Mouse (Mus musculus) limb, embryonic 15.5 days (tissue): Measurements from ENCODE around the gene Sfr1. TPM values are rescaled to one million over a fixed set of nuclear protein-coding genes. Genes with fewer than 3 reads are reported as not detected.

Experiments
- ATAC-seq: fragments of 200-750 bp; cut with Nextera tagmentation; 2 replicates; pipeline ENCODE4 v1.8.0; 2017; ENCODE audit warnings: low read depth, moderate TSS enrichment; ENCODE audit not compliant: insufficient number of reproducible peaks, low FRiP score, low TSS enrichment
- H3K27ac ChIP-seq: fragments of 300-500 bp; sonication (generic); 2 replicates; pipeline ENCODE4 v1.5.1; 2015; ENCODE audit warnings: moderate library complexity, mild to moderate bottlenecking, inconsistent platforms
- H3K27me3 ChIP-seq: fragments of 300-500 bp; sonication (generic); 2 replicates; pipeline ENCODE4 v1.6.1; 2015; ENCODE audit warnings: inconsistent platforms
- H3K36me3 ChIP-seq: fragments of 300-500 bp; sonication (generic); 2 replicates; pipeline ENCODE4 v1.6.1; 2015; ENCODE audit warnings: inconsistent platforms
- H3K4me1 ChIP-seq: fragments of 300-500 bp; sonication (generic); 2 replicates; pipeline ENCODE4 v1.6.1; 2015; ENCODE audit warnings: inconsistent platforms
- H3K4me2 ChIP-seq: fragments of 300-500 bp; sonication (generic); 2 replicates; pipeline ENCODE4 v1.6.1; 2015; ENCODE audit warnings: mild to moderate bottlenecking, inconsistent platforms
- H3K4me3 ChIP-seq: fragments of 300-500 bp; sonication (generic); 2 replicates; pipeline ENCODE4 v1.5.1; 2015; ENCODE audit warnings: mild to moderate bottlenecking, inconsistent platforms
- H3K9ac ChIP-seq: fragments of 300-500 bp; sonication (generic); 2 replicates; pipeline ENCODE4 v1.6.1; 2015; ENCODE audit warnings: inconsistent platforms
- H3K9me3 ChIP-seq: fragments of 300-500 bp; sonication (generic); 2 replicates; pipeline ENCODE4 v1.6.1; 2016; ENCODE audit warnings: inconsistent platforms
- WGBS: fragments of 180-500 bp; shearing (Covaris S2); methylation state at CpG from one replicate; pipeline ENCODE4 v1.1.7; 2015; 5-methylcytosine and 5-hydroxymethylcytosine counted together
- microRNA-seq: library from miRNA; unstranded; fragments of <30 nt; microRNA quantifications from one replicate; pipeline ENCODE4, GENCODE M21; 2016
- polyA plus RNA-seq: library from polyadenylated mRNA; unstranded; fragments of >200 nt; fragmentation: Nextera tagmentation; extraction: Ambion mirVana; gene quantifications from 2 replicates; pipeline ENCODE4 v1.2.1, GENCODE M21; 2015

Sfr1 gene
- polyA plus RNA-seq, 1 experiment from 2014 or later: 272 TPM

DNA sequence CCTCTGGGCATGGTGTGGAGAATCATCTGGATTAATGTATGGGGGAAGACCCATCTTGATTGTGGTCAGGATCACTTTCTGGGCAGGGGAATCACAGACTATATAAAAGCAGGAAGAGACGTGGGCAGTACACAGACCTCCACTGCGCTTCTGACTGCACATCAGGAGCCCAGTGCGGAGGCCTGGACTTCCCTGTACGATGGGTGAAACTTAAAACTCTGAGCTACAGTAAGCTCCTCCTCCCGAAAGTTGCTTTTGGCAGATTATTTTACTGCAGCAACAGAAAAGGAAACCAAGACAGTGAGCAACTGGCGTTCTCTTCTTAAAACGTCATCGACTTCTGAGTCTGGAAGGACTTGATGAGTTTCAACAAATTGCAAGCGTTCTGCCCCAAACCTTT lies 23.4 kb downstream of the Sfr1 start:
- H3K4me2 ChIP-seq: no peak overlapping the region
- no peak for ATAC-seq
- no peaks in the 10 kb centered on the region for H3K4me1 ChIP-seq
- no peaks in the 10 kb centered on the region for H3K27me3 ChIP-seq
- whole genome bisulfite sequencing: 67% methylated on average over 9 of the region's 9 CpGs
- no peak overlapping the region for H3K27ac ChIP-seq
- no peaks in the 10 kb centered on the region for H3K9me3 ChIP-seq
- H3K9ac ChIP-seq: no peak overlapping the region
- H3K36me3 ChIP-seq: no peaks in the 10 kb centered on the region
- no peak overlapping the region for H3K4me3 ChIP-seq

DNA sequence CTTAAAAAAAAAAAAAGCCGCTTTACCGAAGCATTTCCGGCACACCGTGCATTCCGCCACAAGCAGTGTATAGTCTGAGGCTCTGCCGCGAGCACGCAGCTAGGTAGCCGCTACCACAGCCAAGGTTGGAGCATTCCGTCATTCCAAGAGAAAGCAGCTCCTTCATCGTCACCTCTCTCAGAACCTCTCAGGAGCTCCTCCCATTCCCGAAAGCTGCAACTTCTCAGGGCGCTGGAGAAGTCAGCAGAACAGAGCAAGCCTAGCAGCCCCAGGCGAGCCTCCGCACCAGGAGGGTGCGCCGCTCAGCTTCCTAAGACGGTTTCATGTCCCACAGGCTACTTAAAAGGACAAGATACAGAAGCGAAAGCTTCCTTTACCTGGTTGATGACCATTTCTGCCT lies 24.1 kb downstream of the Sfr1 start:
- no peak for ATAC-seq
- Histone ChIP-seq H3K27me3 (no peaks in the 10 kb centered on the region), H3K9ac (no peak overlapping the region), H3K9me3 (no peaks in the 10 kb centered on the region), H3K4me3 (0 out of 2 replicates have a peak overlapping the region, but pooled peaks have one; percentile 0), H3K27ac (no peak overlapping the region), H3K36me3 (no peaks in the 10 kb centered on the region), H3K4me2 (0 out of 2 replicates have a peak overlapping the region, but pooled peaks have one; percentile 3), H3K4me1 (no peaks in the 10 kb centered on the region)
- 59% methylated on average over 19 of the region's 19 CpGs for WGBS

DNA sequence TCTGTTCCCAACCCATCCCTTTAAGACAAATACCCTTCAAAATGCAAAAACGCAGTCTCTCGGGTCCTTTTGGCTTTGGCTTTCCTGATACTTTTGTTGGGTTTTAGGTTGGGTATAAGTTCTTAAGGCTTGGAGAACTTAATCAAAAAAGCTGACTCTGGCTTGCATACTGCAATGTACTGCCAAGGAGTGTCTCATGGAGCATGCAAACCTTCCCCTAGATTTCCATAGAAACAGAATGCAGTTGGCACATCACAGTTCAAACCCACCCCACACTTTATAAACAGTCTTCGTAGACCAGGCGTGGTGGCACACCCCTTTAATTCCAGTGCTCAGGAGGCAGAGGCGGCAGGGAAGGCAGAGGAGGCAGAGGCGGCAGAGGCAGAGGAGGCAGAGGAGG lies 46.4 kb downstream of the Sfr1 start:
- Histone ChIP-seq H3K9ac (no peak overlapping the region), H3K4me3 (no peak overlapping the region), H3K4me2 (no peak overlapping the region), H3K27ac (no peak overlapping the region), H3K36me3 (no peaks in the 10 kb centered on the region), H3K27me3 (no peaks in the 10 kb centered on the region), H3K4me1 (no peaks in the 10 kb centered on the region), H3K9me3 (no peaks in the 10 kb centered on the region)
- no peak for ATAC-seq
- 67% methylated on average over 6 of the region's 6 CpGs for WGBS

DNA sequence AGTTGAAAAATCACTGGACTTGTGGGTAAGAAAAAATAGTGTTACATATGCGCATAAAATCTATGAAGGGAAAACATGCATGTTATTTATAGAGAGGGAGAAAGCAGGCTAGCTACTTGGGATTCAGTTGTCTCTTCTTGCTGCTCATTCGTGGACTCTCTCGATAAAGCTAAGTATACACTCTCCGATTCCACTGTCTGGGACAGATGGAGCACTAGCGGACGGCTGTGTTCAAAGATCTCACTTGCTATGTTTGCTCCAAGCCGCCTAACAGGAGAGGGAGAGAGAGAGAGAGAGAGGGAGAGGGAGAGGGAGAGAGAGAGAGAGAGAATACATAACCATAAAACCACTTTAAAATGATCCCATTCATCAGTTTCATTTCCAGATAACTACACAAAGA lies 48.7 kb downstream of the Sfr1 start:
- no peak for ATAC-seq
- no peaks in the 10 kb centered on the region for H3K36me3 ChIP-seq
- 91% methylated on average over 7 of the region's 7 CpGs for WGBS
- no peaks in the 10 kb centered on the region for H3K27me3 ChIP-seq
- no peak overlapping the region for H3K4me3 ChIP-seq
- H3K4me1 ChIP-seq: no peaks in the 10 kb centered on the region
- no peak overlapping the region for H3K9ac ChIP-seq
- H3K27ac ChIP-seq: no peak overlapping the region
- H3K9me3 ChIP-seq: no peaks in the 10 kb centered on the region
- no peak overlapping the region for H3K4me2 ChIP-seq

DNA sequence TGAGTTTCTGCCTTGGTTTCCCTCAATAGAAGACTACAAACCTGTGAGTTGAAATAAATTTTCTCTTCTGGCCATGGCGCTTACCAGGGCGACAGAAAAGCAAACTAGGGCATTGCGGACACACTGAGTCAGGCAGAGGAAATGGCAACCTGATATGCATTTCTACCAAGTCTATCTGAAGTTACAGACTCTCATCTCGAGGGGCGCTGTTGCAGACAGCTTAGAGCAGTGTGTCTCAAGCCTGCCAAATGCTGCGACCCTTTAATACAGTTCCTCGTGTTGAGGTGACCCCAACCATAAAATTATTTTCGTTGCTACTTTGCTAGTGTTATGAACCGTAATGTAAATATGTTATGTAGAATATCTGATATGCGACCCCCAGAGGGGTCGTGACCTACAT lies 49.5 kb downstream of the Sfr1 start:
- no peaks in the 10 kb centered on the region for H3K36me3 ChIP-seq
- H3K4me1 ChIP-seq: no peaks in the 10 kb centered on the region
- no peak overlapping the region for H3K4me3 ChIP-seq
- H3K27ac ChIP-seq: no peak overlapping the region
- no peak overlapping the region for H3K9ac ChIP-seq
- no peak overlapping the region for H3K4me2 ChIP-seq
- WGBS: 72% methylated on average over 11 of the region's 11 CpGs
- no peaks in the 10 kb centered on the region for H3K27me3 ChIP-seq
- no peak for ATAC-seq
- no peaks in the 10 kb centered on the region for H3K9me3 ChIP-seq

DNA sequence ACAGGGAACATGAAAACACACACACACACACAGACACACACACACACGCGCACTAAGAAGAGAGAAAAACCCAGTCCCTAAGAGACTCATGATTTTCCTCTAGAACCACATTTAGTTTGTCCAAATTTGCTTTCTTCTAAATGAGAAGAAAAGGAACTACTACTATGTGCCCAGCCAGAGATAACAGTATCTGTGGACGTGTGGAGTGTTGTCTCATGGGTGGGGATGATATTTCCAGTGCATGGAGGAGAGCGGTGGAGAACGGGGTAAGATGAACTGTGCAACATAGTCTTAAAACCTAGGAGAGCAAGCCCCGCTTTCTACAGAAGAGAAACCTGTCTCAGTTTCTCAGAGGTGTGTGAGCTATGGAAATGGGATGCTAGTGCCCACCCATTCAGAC lies 52.4 kb downstream of the Sfr1 start:
- Histone ChIP-seq H3K36me3 (no peaks in the 10 kb centered on the region), H3K4me2 (no peak overlapping the region), H3K9me3 (no peaks in the 10 kb centered on the region), H3K4me3 (no peak overlapping the region), H3K9ac (no peak overlapping the region), H3K27me3 (0 out of 2 replicates have a peak, but pooled peaks cover 3% of the 10 kb centered on the region), H3K27ac (no peak overlapping the region), H3K4me1 (no peaks in the 10 kb centered on the region)
- ATAC-seq: no peak
- 89% methylated on average over 6 of the region's 6 CpGs for WGBS

Small RNA genes within 50 kb of the gene (microRNA-seq; reads per million reads assigned to microRNA genes)
- not detected for gene Mir8090

Other genes starting within 250 kb of the Sfr1 start
- gene Stn1, start 194.2 kb upstream of the Sfr1 start, polyA plus RNA-seq: 52.2 and 52.7 TPM in 2 replicates
- gene Slk, start 152.0 kb upstream of the Sfr1 start, polyA plus RNA-seq: 12.9 TPM in 2 replicates
- 30.8 and 32.9 TPM in 2 replicates for gene Col17a1, start 39.6 kb upstream of the Sfr1 start, polyA plus RNA-seq
- gene Gsto1, start 123.3 kb downstream of the Sfr1 start, polyA plus RNA-seq: 227 and 249 TPM in 2 replicates
- gene Gsto2, start 133.9 kb downstream of the Sfr1 start, polyA plus RNA-seq: 1.1 and 1.3 TPM in 2 replicates
- 0.34 and 0.47 TPM in 2 replicates for gene Cfap43, start 187.6 kb downstream of the Sfr1 start, polyA plus RNA-seq
- gene Itprip, start 187.6 kb downstream of the Sfr1 start, polyA plus RNA-seq: 23.0 and 24.3 TPM in 2 replicates
- not detected in 2 replicates for gene Cfap58, start 206.0 kb downstream of the Sfr1 start, polyA plus RNA-seq